ENCODE assay signal across 18 mouse cellular contexts in the genomic region with DNA sequence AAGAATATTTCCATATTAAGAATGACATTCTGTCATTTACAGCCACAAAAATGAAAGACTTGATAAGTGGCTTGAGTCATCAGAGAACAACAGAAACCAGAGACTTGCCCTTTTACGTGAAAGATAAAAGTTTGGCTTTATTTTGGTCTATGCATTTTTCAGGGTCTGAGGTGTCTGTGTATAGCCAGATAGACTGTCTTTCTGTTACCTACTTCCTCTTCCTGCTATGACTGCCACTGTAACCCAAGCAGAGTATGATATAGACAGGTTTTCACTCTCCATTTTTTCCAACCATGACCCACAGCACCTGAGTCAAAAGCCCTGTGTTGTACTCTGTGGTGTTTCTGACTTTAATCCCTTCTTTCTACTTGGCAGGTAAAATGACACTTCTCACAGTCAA.
"Had no signal": no experiment of that assay in that cellular context is flagged by ENCODE, and none has a peak within 500 bp of the region (broad histone marks: within the 10 kb centered on the region; RNA-seq: fewer than 3 reads in every experiment).

No protein-coding gene starts in this region.

- H3K27ac ChIP-seq: liver, embryonic 14.5 days; midbrain, embryonic 13.5 days; midbrain, embryonic 15.5 days; neural tube, embryonic 12.5 days; stomach, embryonic 15.5 days; stomach, postnatal 0 days had no signal

- H3K9ac ChIP-seq: liver, embryonic 14.5 days; lung, embryonic 14.5 days; midbrain, embryonic 13.5 days; midbrain, embryonic 15.5 days; neural tube, embryonic 12.5 days; stomach, embryonic 15.5 days had no signal

- H3K4me2 ChIP-seq: lung, embryonic 14.5 days; midbrain, embryonic 11.5 days; midbrain, embryonic 13.5 days; midbrain, embryonic 15.5 days; neural tube, embryonic 12.5 days; stomach, embryonic 15.5 days had no signal

- H3K9me3 ChIP-seq: midbrain, embryonic 15.5 days; stomach, embryonic 15.5 days had no signal

- H3K4me3 ChIP-seq: midbrain, embryonic 13.5 days; midbrain, embryonic 15.5 days; neural tube, embryonic 12.5 days; stomach, embryonic 15.5 days had no signal

- H3K27me3 ChIP-seq: midbrain, embryonic 13.5 days; midbrain, embryonic 15.5 days; neural tube, embryonic 12.5 days; stomach, embryonic 15.5 days had no signal

- H3K4me1 ChIP-seq: midbrain, embryonic 13.5 days; midbrain, embryonic 15.5 days; neural tube, embryonic 12.5 days; stomach, embryonic 15.5 days had no signal

- H3K36me3 ChIP-seq: midbrain, embryonic 13.5 days; midbrain, embryonic 15.5 days; neural tube, embryonic 12.5 days; stomach, embryonic 15.5 days had no signal

- ATAC-seq: midbrain, embryonic 13.5 days; midbrain, embryonic 15.5 days had no signal

- DNase-seq: lung, adult 18-20 months; lung, embryonic 14.5 days; lung, postnatal 10 days; lung, postnatal 4 days; retina, postnatal 1 day; right cerebral cortex, adult 18-20 months; right cerebral cortex, postnatal 25 days; right cerebral cortex, postnatal 4 days; spleen, adult 18-20 months; thymus, adult 2 months; thymus, postnatal 25 days had no signal
